Mouse (Mus musculus) neutrophil, adult 5-6 weeks (primary cell): Measurements from ENCODE around the gene Cds2. TPM values are rescaled to one million over a fixed set of nuclear protein-coding genes. Genes with fewer than 3 reads are reported as not detected.
A peak's percentile ranks its signal among the peaks of the same experiment; 100 is the strongest.
"Not testable (repeated sequence)": the region's sequence is repeated elsewhere in the genome, so short reads cannot be mapped to it uniquely, and the experiment has no call there.

Source experiments
- ATAC-seq: fragments of 151-379, 151-347 bp; 2 replicates; pipeline ENCODE4 v1.8.0; 2017; ENCODE audit warnings: mild to moderate bottlenecking, moderate TSS enrichment; ENCODE audit not compliant: insufficient number of reproducible peaks, poor library complexity, low FRiP score, severe bottlenecking; ENCODE audit errors: extremely low read depth
- total RNA-seq: library from RNA; stranded (forward); fragments of 200-1000 nt; gene quantifications from 2 replicates; pipeline ENCODE4 v1.2.3, GENCODE M21; 2017

Gene Cds2
- total RNA-seq: 87.8 and 90.5 TPM in 2 replicates

- ATAC-seq: peak; percentile 93
These were observed at the start of gene Cds2 for GRCm38 (mm10) chr2:132262879-132263398. TSS of gene Cds2 (plus strand) at chr2:132263148.

- no peak for ATAC-seq
These were observed 41.3 kb upstream of the Cds2 start for GRCm38 (mm10) chr2:132221611-132222073.

- no peak for ATAC-seq
These were observed 38.6 kb upstream of the Cds2 start for GRCm38 (mm10) chr2:132224359-132224758.

DNA sequence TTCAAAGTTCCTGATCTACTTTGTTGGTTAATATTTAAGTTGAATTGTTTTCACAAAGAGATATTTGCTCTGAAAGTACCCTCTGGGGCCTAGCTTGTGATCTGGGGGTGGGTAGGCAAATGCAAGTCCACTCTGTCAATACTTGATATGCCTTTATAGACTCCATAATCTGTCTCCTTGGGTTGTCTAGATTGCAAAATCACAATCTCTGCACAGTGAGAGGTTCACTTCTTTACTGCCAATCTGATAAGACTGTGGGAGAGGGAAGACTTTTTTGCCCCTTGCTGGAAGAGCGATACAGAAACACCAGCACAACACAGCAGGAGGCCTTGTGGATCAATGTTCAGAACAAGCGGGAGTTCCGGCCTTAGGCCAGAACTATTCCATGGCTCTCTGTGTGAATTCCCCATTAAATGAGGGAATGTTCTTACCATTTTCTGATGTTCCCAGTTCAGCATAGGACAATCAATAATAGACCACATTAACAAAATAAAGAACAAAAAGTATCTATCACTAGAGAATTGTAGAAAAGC lies 30.5 kb upstream of the Cds2 start:
- ATAC-seq: no peak

- ATAC-seq: no peak
These were observed 28.8 kb upstream of the Cds2 start for GRCm38 (mm10) chr2:132233985-132234765.

DNA sequence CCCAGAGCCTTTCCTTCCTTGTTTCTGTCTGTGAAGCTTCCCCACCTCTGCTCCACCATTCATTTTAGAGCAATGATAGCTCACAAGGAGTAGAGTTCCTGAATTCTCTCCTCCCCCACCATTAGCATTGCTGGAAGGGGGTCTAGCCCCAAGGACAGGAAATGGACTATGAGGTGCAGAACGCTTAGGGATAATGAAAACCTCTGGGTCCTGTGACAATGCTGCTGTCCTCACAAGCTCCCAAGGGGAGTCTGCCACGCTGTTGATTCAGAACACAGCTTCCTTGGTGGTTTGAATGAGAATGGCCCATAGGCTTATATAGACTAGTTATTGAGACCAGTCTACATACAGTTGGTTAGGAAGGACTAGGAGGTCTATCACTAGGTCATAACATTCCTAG lies 27.7 kb upstream of the Cds2 start:
- ATAC-seq: no peak

DNA sequence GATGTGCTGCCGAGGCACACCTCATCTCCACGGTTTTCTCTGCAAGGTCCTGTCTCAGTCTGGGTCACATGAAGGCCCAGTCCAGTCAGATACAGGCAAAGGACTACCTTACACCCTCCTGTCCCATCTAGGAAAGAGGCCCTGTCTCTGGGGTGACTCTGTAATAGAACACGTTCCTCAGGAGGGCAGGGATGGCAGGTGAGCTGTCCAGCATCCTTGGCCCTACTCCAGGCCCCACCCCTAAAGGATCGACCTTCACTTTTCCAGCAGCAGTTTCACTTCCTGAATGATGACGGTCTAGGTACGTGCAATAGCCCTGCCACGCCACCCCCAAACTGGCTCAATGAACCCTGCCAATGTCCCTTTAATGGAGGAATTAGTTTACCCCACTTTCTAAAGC lies 27.0 kb upstream of the Cds2 start:
- ATAC-seq: no peak

- not testable (repeated sequence) for ATAC-seq
These were observed 23.5 kb upstream of the Cds2 start for GRCm38 (mm10) chr2:132239434-132239833.

DNA sequence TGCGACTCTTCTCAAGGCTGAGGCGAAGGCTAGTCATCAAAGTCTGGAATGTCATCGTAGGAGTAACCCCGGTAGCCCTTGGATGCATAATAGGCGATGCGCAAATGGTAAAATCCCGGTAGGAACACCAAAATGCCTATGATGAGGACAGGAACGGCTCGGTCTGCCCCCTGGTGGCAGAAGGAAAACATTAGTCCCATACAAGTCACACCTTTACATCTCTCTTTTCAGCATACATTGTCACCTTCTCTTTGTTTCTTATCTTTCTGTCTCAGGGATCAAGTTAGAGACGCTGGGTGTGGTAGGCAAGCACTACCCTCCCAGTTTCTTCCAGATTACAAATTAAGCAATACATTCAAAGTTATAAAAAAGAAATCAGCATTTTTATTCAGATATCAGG lies 22.5 kb upstream of the Cds2 start:
- not testable (repeated sequence) for ATAC-seq

- no peak for ATAC-seq
These were observed 19.6 kb upstream of the Cds2 start for GRCm38 (mm10) chr2:132243370-132243769.

DNA sequence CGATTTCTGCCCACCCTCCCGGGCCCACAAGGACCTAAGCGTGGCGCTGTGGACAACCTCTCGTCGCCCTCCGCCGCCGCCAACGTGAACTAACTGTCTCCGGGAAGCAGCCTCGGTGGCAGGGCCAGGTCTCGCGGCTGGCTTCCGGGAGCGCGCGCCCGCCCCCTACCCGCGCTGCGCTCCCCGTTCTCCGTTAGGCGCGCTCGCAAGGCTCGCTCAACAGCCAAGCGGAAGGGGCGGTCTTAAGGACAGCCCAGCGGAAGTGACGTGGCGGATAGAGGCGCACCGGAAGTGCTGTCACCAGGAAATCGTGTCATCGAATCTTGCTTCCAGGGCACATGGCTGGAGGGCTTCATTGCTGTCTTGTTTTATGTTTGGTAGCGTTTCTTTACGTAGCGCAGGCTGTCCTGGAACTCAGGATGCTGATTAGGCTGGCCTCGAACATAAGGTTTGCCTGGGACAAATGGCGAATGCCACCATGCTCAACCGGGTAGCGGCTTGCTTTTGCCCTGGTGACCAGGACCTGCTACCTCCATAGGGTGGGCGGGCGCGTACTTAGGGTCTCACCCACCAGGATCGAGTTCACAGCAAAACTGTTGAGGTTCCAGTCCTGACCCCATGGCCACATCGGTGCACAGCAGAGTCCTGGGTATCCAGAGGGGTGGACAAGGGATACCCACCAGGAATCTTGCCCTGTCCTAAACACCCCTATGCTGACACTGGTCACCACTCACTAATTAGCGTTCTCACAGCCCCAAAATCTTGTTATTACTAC lies 15.2 kb upstream of the Cds2 start, which contains the start of gene Tmem230:
Gene Tmem230 (minus strand): TSS at position 269 of the 775 bp plus-strand sequence.
- ATAC-seq: peak; percentile 95

DNA sequence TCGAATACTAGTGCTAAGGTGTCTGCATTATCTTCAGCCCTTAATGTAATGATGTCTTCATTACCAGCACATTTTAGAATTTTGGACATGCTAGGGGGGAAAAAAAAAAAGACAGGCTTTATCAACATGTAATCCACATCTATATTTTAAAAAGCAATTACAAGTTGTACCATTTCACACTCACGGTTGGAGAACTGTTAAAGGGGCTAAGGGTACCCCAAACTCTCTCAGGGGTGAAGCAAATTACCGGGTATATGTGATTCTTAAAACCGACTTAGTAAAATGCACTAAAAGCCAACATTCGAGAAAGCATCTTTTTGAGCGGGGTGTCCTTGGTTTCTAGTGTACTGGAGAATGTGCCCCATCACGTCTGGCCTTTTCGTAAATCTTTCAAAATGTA lies 11.0 kb upstream of the Cds2 start:
- ATAC-seq: no peak

DNA sequence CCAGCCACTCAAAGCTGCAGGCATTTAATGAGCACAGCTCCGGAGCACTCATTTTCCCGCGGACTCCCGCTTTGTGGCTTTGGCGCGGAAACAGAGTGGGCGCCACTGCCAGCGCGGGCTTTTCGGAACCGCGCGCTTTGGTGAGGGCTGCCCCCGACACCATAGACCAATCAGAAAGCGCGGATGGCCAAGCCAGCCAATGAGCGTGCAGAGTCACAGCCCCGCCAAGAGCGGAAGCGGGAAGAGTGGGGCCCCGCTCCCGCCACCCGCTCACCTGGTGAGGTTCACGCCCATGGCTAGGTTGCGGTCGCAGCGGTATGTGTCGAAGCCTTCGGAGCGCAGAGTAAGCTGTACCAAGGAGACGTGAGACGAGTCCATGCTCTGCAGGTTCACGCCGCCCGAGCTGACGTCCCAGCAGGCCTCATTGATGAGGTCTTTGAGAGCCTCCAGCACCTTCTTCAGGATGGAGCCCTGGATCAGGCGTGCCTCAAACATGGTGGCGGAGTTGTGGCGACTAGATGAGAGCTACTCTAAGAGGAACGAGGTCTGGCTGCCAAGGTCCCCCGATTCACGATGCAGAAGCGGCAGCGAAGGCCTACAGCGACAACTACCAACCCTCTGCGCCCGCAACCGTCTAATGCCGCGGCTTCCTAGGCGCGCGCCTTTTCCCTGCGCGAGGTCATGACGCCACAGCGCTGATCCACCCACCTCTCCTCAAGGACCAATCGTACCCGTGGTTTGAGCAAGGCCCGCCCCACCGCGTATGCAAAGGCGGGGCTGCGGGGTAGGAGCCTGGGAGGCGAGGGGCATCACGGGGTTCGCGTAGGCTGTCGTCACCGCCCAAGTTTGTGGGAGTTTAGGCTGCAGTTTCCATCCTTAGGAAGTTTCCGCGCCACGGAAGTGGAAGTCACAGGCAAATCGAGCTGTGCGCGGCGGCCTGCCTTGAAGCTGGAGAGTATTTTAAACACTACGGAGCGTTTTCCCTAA lies 10.1 kb upstream of the Cds2 start, which contains the start of gene Pcna:
Gene Pcna (minus strand): TSS at position 773 of the 987 bp plus-strand sequence.
- ATAC-seq: peak; percentile 98

DNA sequence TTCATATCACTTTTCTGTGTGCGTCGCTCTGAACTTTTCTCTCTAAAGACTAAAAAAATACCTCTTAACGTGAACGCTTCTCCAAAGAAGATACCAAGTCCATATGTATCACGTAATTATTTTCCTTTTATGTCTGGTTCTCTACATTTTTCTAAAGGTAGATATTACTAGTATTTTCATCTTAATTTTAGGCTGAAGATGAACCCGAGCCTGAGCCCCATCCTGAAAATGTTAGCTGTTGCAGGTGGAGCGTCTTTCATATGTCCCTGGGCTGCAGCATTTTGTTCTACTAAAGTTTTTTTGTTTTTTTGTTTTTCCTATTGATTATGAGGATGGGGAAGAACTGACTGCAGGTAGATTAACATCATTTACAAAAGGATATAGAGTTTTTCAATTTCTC lies 9.3 kb upstream of the Cds2 start:
- ATAC-seq: no peak

GRCm38 (mm10) chr2:132257350-132258068 lies 5.4 kb upstream of the Cds2 start:
- ATAC-seq: no peak

DNA sequence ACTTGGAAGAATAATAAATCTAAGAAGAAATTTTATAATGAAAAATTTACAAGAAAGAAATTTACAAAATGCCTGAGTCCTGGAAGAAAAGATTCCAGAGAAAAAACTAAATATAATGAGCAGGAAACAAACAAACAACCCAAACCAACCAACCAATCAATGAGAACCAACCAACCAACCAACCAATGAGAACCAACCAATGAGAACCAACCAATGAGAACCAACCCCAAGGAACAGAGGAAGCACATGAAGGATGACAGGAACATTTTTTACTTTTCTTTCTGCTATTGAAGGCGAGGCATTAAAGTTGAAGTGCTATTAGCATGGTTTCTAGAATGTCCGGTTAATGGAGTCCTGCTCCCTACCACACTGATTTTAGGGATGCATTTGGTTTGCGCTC lies 2.3 kb upstream of the Cds2 start:
- ATAC-seq: no peak

DNA sequence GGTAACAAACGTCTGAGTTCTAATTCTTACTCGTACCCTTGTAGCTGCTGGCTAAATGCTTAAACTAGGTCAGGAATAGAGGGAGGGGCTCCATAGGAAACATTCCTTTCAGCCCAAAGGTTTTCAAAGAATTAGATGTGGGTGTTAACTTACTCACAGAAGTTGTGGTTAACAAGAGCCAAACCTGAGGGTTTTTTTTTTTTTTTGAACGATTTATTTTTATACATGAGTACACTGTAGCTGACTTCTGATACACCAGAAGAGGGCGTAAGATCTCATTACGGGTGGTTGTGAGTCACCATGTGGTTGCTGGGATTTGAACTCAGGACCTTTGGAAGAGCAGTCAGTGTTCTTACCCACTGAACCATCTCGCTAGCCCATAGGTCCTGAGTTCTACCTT lies 773 bp upstream of the Cds2 start:
- no peak for ATAC-seq
